Mouse (Mus musculus) kidney, adult 2 months (tissue): ENCODE results near the gene Gabrr1.

ENCODE experiments used
- CTCF ChIP-seq: fragments of 200-500 bp; conservative IDR thresholded peaks from 2 replicates; pipeline ENCODE4 v1.5.1; 2011; ENCODE audit warnings: low read depth, mild to moderate bottlenecking, control low read depth, low read length, moderate library complexity, mixed read lengths; ENCODE audit not compliant: insufficient read depth, insufficient read length
- POLR2A ChIP-seq: fragments of 200-500 bp; IDR thresholded peaks from one replicate; pipeline ENCODE4 v1.6.1; 2011; ENCODE audit warnings: low read depth, low read length, control low read depth

- TF ChIP-seq POLR2A, result no peak
- no peak for TF ChIP-seq CTCF
Observed at GRCm38 (mm10) chr4:33099118-33099694, 33.1 kb upstream of the Gabrr1 start.
